Mouse (Mus musculus) cortical plate, adult 2 months (tissue): Measurements from ENCODE around the gene Acnat1.

Source experiments
- CTCF ChIP-seq: fragments of 200-500 bp; IDR thresholded peaks from 2 replicates; pipeline ENCODE4 v1.5.1; 2011; ENCODE audit warnings: mild to moderate bottlenecking, control low read depth, low read length; ENCODE audit not compliant: insufficient read depth; ENCODE audit errors: extremely low read depth
- POLR2A ChIP-seq: fragments of 200-500 bp; IDR thresholded peaks from 2 replicates; pipeline ENCODE4 v1.6.1; 2011; ENCODE audit warnings: mild to moderate bottlenecking, low read length, control low read depth; ENCODE audit not compliant: insufficient read depth; ENCODE audit errors: extremely low read depth

DNA sequence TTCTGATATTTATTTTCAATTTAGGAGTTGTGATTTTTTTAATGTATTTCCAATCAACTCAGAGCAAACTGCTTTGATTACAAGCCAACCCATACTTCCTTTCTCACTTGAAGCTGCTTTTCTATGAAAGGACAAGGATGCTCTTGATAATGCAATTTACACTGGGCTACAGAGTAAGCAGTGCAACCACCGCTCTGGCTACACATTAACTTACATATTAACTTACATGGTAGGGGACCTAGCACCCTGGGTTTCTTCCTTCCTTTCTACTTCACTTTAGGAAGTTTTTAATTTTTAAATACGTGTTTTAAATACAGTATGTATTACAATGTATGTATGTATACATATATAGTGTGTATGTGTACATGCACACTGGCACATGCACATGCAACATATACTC, 35.5 kb upstream of the Acnat1 start:
- no peak for TF ChIP-seq CTCF
- no peak for TF ChIP-seq POLR2A
